Mouse (Mus musculus) brain, adult 2 months (tissue): ENCODE measurements at regions not wholly inside any gene's neighbourhood (a gene's known extent, or its start where the extent isn't known, plus 50 kb on each side); places are given as distances from the start of the nearest gene placed in this dataset.
"Not testable (repeated sequence)": the region's sequence is repeated elsewhere in the genome, so short reads cannot be mapped to it uniquely, and the experiment has no call there.

Source experiments
- DNase-seq: peaks from one replicate; pipeline ENCODE4 v3.0.0; 2011; ENCODE audit warnings: low read depth, low spot score

DNA sequence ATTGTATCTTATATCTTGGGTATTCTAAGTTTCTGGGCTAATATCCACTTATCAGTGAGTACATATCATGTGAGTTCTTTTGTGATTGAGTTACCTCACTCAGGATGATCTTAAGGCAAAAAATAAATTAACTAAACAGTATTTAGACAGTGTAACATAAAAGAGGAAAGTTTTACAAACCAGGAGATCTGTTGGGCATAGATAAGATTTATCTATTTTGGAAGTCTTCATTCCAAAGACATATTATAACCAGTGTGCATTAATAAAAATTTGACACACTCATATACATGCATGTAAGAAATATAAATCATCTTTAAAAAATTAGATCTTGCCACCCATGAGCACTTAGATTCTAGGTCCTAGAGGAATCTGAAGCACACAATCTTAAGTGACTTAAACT lies 343.9 kb upstream of the Fam174a start:
- no peak for DNase-seq

DNA sequence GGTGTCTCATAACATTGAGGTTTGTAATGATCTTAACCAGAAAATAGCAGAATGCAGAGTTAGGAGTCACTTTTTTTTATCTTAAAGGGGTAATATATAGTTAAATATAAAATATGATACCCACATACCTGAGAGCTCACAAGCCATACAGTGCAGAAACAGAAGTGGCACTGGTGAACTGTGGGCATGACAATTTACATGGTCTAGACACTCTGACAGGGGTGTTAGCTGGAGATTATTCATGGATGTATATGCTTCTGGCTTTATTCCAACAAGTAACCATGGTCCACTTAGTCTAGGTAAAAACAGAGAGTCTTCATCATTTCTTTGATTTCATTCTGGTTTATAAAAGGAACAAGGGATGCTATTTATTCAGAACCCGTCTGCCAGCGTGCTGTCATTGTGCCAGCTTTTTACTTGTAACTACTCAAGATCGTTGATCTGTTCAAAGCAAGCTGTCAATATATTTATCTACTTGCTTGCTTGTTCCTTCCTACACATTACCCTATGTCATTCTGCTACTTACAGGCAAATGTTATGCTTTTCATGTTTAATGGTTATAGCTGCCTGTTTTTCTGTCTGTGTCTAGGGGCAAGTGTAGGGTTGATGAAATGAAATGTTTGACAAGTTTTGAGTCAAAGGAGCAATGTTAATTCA lies 343.2 kb upstream of the Fam174a start:
- peak; percentile 15 for DNase-seq

GRCm38 (mm10) chr1:94993338-94993737 lies 320.1 kb upstream of the Fam174a start:
- no peak for DNase-seq

DNA sequence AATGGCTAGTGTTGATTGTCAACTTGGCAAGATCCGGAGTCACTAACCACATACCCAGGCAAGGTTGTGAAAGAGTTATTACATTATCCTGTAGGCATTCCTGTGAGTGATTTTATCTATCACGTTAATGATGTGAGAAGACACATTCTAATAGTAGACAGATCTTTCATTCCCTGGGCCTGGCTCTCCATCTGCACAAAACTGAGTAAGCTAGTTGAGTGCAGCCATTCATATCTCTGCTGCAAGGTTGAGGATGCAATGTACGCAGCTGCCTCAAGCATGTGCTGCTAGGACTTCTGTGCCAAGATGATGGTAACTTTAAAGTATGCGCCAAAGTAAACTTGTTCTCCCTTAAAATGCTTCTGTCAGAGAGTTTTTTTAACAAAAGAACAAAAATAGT lies 309.5 kb upstream of the Fam174a start:
- no peak for DNase-seq

DNA sequence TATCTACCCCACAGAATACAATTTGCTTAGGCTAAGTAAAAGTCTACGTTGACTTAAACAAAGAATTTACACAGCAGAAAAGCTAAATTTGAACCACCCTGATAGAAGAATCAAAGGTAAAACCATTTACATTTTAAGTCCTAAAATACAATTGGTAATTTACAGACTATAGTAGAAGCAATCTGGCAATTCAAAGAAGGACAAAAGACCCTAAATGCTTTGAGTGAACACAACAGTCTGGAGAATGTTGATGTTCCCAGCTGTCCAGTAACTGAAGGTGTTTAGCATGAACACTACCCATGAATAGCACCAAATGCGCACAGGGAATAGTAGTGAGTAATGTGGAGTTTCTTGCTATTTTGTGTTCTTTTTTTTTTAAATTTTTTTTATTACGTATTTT lies 282.8 kb upstream of the Fam174a start:
- DNase-seq: no peak

- not testable (repeated sequence) for DNase-seq
These were observed 279.6 kb upstream of the Fam174a start for GRCm38 (mm10) chr1:95033661-95034414.

DNA sequence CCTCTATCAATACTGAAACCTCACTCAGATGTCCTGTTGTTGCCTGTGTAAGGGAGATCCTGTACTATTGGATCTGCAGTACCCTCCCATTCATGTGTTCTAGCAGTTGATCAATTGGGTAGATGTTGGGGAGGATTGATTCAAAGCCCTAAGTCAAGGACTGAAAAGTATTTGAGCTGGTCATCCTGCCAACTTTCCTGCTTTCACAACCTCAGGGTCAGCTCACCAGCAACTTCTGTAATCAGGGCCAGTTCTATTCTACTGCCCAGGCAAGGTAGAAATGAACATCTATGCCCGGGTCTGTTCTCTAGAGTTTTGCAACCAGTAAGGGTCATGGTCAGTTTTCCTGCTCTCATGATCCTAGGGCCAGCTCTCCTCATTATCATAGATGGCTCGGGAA lies 275.0 kb upstream of the Fam174a start:
- no peak for DNase-seq

- no peak for DNase-seq
These were observed 273.1 kb upstream of the Fam174a start for GRCm38 (mm10) chr1:95040332-95040731.

DNA sequence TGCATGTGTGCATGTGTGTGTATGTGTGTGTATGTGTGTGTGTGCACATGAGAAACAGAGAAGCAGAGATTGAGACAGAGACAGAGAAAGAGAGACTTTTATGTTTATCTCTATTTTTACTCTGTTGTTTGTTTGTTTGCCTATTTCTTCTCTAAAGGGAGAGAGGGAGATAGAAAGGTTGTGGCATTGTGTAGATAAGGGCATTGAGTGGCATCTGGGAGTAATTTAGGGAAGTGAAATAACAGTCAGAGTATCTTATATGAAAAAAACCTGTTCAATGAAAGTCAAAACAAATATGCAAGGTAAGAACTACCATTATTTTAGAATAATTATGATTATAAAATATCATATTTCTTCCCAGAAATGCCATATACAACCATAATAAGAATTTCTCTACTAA lies 270.1 kb upstream of the Fam174a start:
- DNase-seq: no peak

DNA sequence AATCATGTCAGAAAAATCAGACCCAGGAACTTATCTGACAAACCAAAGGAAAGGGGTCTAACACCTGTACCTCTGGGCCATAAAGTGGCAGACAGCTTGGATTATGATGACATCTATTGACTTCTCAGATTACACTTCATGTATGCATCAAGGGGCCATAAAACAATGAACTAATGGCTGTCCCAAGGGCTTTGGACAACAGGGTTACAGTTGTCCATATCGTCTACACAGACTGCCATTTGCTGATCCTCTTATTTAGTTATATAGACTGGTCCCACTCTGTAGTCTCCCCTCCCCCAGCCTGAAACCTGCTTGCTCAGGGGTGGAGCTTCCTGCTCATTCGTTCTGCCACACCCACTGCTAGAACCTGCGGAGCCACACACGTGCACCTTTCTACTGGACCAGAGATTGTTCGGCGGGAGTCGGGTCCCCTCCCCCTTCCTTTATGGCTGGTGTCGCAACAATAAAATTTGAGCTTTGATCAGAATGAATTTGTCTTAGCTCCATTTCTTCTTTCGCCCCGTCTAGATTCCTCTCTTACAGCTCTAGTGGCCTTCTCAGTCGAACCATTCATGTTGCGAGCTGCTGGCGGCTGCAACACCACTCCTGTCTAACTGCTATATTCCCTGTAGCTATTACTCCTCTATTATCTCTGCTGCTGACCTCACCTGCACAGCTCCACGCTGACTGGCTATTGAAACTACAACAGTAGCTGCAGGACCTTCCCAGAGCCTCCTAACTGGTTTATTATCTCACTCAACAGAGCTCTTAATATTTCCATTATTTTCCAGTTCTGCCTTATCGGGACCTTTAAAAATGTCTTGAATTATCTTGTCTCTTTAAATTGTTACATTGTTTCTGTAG lies 248.9 kb upstream of the Fam174a start:
- DNase-seq: no peak

- DNase-seq: no peak
These were observed 247.8 kb upstream of the Fam174a start for GRCm38 (mm10) chr1:95065620-95066019.

GRCm38 (mm10) chr1:95066040-95066439 lies 247.4 kb upstream of the Fam174a start:
- no peak for DNase-seq

DNA sequence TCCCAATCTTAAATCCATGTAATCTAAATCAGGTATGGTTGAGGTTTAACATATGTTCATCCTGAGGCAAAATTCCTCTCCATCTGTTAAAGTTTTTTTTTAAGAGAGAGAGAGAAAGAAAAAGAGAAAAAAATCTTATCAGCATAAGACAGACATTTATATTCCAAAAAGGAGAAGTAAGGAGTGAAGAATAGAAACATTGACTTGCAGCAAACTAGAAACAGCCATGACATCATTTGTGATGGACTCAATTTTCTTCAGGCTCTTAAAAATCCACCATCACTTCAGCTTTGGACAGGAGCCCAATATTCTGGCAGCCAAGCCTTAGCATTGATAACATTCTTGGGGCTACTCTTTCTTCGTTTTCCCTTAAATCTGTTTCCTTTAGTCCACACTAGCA lies 238.3 kb upstream of the Fam174a start:
- peak; percentile 14 for DNase-seq

GRCm38 (mm10) chr1:95109966-95110365 lies 203.5 kb upstream of the Fam174a start:
- DNase-seq: peak; percentile 65

DNA sequence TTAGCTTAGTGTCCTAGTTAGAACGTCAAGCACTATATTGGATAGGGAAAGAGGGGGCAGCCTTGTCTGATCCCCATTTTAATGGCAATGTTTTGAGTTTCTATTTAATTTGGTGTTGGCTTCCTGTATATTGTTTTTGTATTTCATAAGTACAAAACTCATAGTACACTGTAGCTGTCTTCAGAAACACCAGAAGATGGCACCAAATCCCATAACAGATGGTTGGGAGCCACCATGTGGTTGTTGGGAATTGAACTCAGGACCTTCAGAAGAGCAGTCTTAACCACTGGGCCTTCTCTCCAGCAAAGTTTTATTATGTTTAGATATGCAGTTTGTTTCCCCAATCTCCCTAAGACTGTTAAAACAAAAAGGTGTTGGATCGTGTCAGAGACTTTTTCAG lies 199.9 kb upstream of the Fam174a start:
- DNase-seq: no peak

GRCm38 (mm10) chr1:95147531-95147930 lies 165.9 kb upstream of the Fam174a start:
- DNase-seq: no peak

DNA sequence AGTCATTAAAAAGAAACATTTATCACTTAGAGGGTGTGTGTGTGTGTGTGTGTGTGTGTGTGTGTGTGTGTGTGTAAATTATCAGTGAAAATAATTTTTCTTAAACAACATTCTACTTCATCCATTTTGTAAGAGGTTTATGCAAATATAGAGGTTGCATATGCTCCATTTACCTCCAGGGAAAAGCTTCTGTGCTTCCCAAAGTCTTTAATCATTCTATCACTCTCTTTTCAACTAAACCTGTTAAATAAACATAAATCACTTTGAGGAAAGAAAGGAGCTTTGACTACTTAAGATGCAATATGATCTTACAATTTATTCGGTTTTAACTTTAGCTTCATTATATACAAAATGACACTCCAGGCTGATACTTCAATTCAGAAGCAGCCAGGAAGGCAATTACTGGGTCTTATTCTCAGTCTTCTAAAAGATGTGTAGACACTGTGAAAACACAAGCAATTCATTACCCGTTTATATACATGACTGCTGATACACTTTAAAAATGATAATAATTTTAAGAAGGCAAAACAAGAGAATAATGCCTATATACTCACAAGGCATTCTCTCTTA lies 139.3 kb upstream of the Fam174a start:
- no peak for DNase-seq

DNA sequence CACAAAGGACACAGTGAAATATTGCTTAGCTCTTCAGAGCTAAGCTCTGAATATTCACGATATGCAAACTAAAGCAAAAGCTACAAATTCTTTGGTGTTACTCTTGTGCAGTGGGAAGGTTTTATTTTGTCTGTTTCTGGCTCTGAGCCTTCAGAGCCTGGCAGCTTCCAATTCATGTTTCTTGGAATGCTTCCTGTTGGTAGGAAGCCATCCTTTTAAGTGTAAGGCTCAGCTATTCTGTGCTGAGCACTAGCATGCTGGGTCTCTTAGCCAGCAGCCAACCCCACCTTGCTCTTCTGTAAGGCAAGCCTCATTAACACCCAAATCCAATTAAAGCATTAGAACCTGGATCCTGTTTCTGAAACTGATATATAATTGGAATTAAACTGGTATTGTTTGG lies 94.5 kb upstream of the Fam174a start:
- DNase-seq: peak; percentile 82

- DNase-seq: peak; percentile 81
These were observed 90.1 kb upstream of the Fam174a start for GRCm38 (mm10) chr1:95223289-95223688.

DNA sequence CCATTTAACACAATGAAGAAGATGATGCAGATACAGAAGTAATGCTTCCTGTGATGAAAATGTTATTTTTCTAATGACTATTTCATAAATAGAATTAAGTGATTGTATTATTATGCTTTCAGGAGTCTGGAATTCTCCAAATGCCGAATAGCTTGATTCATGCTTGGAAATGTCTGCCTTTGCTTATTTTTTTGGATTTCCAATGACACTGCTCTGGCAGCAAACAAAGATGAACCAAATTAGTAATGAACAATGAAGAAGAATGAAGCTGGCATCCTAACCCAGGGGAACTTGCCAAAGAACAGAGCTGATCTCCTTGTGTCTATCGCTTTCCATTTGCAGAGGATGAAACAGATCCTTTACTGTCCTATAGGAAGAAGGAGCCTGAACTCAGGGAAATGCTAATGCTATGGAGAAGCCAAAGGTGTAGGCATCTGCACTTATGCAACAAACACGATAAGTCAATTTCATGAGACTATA lies 71.7 kb upstream of the Fam174a start:
- peak; percentile 10 for DNase-seq
